Mouse (Mus musculus) heart, adult 11 months (tissue): ENCODE data around the gene Poc1b.
A peak's percentile ranks its signal among the peaks of the same experiment; 100 is the strongest.

Source experiments
- DNase-seq: peaks from one replicate; pipeline ENCODE4 v3.0.0; 2022

Gene Poc1b

DNA sequence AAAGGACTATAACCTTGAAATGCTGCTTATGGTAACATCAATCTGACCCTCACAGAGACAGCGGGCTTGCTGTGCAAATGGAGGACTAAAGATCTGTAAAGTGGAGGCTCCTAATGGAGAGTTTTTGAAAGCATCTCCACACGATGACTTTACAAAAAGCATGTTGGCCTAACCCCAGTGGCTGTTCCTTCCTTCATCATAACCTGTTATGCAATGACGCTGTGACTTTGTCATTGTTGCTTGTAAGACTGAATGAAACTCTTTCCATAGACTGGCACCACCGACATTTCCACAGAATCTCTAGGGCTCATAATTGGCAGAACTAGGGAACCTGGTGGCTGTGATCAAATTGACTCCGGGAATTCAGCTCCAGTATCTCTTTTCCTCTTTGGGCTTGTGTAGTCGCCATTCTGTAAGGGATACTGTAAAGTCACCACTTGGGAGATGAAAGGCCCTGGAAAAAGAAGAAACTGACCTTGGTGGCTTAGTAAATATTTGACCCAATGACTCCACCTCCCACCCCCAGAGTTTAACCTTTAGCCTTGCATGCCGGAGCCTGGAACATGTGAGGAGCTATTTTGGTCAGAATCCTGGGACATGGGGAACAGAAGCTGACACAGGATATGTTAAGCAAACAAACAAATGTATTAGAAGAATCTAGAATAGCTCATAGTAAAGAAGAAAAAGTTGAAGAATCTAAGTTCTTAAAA, 125.8 kb downstream of the Poc1b start:
- no peak for DNase-seq

DNA sequence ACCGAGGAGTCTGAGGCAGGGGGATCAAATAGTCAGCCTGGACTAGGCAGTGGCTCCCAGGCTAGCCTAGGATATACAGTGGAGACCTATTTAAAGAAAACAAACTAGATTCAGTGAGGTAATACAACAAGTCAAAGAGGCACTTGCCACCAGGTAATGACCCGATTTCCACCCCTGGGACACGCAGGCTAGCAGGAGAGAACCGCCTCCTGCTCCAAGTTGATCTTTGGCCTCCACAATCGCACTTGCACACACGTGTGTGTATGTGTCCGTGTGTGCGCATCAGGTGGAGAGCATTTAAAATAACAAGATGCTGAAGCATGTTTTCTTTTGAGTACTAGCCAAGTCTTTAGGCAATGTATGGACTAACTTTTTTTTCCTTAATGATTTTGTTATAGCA, 127.5 kb downstream of the Poc1b start:
- DNase-seq = no peak

DNA sequence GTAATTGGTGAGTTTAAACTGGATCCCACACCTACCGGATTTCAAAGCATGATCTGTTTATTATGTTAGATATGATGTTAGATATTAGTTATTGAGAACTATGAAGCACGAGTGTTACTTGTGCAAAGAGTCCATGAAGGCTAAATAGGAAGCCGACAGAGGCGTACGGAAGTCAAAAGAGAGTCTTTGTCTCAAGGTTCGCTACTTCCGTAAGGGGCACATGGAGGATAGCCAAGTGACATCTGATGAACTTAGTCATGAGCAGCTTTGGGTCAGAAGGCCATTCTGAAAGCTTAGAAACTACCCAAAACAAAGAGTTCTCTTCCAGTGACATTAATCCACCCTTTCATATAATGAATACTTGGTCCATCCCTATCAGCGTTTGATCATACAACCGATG, 128.2 kb downstream of the Poc1b start:
- DNase-seq = no peak

DNA sequence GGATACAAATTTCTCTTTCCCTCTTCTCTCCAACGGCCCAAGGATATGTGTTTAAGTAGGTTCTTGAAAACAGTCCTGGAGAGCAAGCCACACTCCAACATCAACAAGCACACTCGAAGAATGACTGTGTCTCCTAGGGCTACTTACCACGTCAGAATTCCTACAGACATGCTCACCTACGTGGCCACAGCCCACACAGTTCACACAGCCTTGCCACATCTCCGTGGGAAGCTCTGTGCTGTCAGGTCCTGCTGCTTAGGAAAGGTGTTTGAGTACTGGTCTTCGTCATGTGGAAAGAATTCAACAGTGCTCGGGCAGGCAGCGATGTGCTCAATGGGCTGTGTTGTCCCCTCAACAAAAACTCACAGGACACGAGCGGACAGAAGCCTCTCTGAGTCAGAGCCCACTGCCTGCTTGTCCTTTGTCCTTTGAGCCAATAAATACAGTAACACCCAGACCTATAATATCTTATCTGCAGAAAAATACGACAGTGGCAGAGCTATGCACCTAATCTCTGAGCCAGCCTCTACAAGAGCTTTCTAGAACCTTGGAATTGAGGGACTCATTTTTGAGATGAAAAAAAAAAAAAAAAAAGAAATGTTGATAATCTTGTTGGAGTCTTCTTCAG, 130.5 kb downstream of the Poc1b start:
- DNase-seq = no peak

DNA sequence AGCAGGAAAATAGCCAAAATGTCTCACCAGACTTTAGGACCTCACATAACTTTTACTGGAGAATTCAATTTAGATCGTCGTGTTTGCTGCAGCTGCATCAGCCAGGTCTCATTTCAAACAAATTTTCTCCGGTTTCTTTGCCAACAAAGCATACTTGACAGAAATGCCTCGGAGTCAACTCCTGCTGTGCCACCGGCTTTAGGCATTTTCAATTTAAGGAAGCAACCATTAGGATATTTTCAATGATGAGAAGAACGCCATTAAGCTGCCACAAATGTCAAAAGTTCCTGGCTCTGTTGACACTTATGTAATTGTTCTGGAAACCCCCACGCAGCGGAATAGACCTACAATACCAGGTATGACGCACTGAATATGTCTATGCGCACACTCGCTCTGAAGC, 131.7 kb downstream of the Poc1b start:
- no peak for DNase-seq

DNA sequence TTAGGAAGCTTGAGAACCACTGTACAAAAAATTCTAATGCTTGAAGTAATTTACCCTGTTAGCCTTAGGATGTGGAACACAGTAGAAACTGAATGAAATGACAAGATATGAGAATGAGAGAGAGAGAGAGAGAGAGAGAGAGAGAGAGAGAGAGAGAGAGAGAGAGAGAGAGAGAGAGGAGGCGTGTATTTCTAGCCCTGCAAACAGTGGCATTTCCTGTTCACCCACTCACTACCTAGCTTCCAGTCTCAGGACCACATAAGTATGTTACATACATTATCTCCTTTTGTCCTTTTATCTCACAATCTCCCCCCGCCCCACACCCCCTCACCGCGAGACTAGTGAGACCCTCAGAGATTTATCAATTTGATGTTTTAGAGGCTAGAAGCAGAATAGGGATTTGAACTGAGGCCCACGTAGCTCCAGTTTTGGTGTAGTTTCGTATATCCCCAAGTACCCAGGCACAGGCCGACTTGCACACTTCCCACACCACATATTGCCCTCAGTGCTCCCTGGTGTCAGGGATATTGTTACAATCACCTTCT, 134.5 kb downstream of the Poc1b start:
- no peak for DNase-seq

DNA sequence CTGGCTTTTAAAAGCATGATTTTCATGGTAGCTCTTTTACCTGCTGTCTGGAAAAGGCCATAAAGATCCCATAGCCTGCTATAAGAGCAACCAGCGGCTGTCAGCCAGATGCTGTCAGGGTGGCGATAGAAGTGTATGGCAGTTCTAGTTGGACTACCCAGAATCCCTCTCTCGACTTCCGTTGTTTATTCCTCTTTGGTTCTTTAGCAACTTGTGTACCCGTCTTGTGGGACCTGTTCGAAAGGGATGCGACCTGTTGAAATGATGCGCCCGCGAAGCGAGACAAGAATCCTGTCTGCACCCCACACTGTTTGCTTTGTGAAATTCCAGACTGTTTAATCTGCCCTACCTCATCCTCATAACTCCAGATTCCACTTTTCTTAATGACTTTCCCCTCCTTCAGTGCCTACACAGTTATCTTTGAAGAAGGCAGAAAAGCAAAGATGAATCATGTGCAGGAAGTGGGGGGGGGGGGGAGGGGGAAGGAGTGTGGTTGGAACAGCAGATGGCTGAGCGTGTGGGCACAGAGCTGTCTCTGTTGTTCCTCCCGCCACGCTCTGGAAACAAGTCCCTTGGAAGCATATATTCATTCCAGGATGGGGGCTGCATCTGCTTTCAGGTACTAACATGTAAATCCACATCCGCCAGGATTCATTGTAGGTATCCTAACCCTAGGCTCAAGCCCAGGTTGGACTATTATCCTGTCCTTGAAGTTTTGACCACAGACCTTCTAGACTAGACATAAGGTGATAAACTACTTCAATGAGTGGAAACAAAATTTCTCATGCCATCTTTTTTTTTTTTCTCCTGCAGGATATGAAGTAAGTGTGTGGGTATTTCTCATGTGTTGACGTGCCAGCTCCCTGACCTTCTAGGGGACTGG, 135.2 kb downstream of the Poc1b start:
- DNase-seq = peak; percentile 92

DNA sequence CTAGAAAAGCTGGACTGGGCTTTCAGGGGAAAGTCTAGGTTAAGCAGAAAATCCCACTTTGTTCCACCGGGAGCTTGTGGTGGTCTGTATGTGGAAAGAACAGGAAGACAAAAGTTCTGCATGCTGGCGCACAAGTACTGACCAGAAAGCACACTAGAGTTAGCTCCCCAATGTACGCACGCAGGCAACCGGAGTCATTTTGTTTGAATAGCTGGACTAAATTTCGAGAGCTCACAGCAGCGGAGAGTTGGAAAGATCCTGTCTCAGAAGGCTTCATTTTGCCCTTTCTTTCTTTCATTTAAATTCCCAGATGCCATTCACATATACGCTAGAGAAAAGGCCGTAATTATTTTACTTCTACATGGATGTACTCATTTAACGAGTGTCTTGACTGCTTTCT, 135.9 kb downstream of the Poc1b start:
- DNase-seq = peak; percentile 57

DNA sequence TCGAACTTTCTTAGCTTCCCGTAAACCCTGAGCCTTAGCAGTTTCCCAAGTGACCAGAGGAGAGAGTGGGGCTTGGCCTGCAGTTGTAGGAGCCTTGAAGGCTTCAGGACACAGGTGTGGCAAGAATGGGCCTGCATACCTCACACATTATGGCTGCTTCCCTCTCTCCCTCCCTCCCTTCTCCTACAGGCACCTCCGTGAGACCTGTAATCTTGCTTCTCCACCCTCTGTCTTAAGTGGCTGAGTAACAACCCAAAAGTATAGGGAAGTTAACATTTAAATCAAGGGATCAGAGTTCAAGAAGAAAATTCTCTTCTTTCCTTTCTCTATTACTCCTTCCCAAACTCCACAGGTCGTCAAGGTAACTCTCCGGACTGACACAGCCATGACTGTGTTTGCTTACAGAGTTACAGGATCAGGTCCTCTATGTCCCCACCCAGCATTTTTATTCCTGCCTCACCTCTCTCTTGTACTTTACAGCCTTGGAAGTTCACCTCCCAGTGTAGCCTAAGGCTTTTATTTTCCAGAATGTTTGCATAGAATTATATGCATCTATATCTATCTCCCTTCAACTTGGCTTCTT, 137.2 kb downstream of the Poc1b start:
- DNase-seq = peak; percentile 55

DNA sequence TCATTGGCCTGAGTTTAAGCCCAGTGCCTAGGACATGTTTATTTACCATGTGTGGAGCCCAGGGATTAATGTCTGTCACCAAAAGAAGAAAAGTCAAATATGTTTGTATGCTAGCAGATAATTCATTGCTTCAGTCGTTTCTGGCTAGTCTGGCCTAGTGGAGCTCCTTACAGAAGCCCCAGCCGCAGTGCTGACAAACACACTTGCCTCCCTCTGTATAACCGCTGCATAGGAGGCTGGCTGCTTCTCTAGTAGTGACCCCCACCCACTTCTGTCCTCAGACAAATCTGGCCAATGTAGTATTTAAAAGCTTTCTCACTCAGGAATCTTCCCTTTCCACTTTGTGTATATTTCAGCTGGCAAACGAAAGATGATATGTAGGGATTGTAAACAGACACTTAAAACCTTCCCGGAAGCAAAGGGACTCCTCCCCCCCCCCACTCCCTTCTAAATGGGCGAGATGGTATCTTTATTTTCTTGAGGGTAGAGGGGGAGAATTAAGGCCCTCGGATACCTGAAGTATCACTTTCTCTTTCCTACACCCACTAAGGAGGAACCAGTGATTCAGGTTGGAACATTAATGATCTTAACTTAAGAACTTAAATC, 137.9 kb downstream of the Poc1b start:
- peak; percentile 58 for DNase-seq

DNA sequence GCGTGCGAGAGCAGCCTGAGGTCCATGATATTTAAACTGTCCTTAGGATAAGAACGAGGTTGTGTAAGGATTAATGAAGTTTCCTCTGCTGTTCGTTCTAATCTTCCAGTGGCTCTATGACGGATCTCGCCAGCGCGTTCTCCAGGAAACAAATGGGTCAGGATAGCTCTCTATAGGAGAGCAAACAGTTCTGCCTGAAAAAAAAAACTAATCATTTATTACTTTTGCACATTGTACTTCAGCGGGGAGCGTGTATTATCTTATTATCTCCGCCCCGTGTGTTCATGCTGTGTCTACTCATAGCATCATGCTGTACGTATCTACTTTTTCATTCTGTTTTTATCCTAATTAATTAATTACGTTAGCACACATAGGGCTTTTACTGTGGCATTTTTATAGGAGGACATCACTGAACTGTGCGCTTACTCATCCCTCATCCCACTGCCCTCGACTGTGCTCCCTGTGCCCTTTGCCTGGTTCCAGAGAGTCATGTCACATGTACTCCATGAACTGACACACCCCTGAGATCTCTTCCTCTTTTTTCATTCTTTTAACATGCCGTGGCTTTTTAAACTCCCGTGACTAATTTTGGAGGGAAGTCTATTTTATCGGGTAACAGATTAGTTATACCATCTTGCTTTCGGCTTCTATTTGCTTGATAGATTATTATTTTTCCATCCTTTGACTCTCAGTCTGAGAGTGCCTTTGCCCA, 140.1 kb downstream of the Poc1b start:
- peak; percentile 84 for DNase-seq
